Mouse (Mus musculus) myocyte (in vitro differentiated cells): ENCODE data around the gene Gamt.

ENCODE experiments used
- MAX ChIP-seq: IDR thresholded peaks from one replicate; pipeline ENCODE4 v1.6.1; 2011; ENCODE audit warnings: low read depth, mild to moderate bottlenecking, control low read depth
- MYOD1 ChIP-seq, 3 experiments: IDR thresholded peaks; one replicate each; pipeline ENCODE4 v1.6.1; 2011; ENCODE audit warnings: control low read depth in 2 of 3, low read depth in 2 of 3, mild to moderate bottlenecking in 2 of 3, moderate library complexity in 1 of 3; ENCODE audit not compliant: insufficient read length in 2 of 3, control insufficient read depth in 1 of 3
- POLR2A ChIP-seq: IDR thresholded peaks from one replicate; pipeline ENCODE4 v1.6.1; 2011; ENCODE audit warnings: low read depth, mild to moderate bottlenecking, control low read depth, moderate library complexity; ENCODE audit not compliant: insufficient read length
- REST ChIP-seq: IDR thresholded peaks from one replicate; pipeline ENCODE4 v1.6.1; 2011; ENCODE audit warnings: mild to moderate bottlenecking, control low read depth, moderate library complexity; ENCODE audit not compliant: insufficient read depth, insufficient read length
- TCF12 ChIP-seq: IDR thresholded peaks from one replicate; pipeline ENCODE4 v1.6.1; 2011; ENCODE audit warnings: mild to moderate bottlenecking, control low read depth; ENCODE audit not compliant: poor library complexity, insufficient read depth, severe bottlenecking

DNA sequence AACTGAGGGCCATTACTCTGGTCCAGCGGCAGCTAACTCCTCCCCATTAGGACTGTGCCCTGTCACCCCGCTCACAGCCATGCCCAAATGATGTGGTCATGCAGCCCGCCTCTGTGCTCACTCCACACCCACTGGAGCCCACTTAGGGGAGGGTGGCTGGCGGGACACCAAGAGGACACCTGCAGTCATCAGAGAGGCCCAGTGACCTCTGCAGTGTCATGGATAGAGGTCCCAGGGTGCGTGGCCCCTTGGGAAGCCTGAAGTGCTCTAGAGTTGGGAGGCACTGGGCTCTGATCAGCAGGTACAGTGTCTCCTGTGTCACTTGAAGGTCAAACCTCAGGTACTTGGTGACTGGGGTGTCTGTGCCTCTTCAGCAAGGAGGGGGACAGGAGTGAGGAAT lies 36.0 kb upstream of the Gamt start:
- TF ChIP-seq MAX (no peak), REST (no peak), MYOD1 (IDR thresholded peaks at IDR 0.05; ENCODE audit: control insufficient read depth in 1 of 3, insufficient read length in 2 of 3, low read depth in 2 of 3) (no peak), TCF12 (no peak), POLR2A (no peak)
